Mouse (Mus musculus): Measurements from ENCODE around the gene Apopt1.

GRCm38 (mm10) chr12:111790090-111790489 is 77.0 kb downstream of the Apopt1 start:
- TF ChIP-seq POLR2A (IDR thresholded peaks at IDR 0.05; ENCODE audit: insufficient read length, low read depth): no peak
- no peak for TF ChIP-seq MAX (IDR thresholded peaks at IDR 0.05; ENCODE audit: low read depth)

Data from myocyte (in vitro differentiated cells).